Mouse (Mus musculus): ENCODE data around the gene Calhm1. TPM values are rescaled to one million over a fixed set of nuclear protein-coding genes. Genes with fewer than 3 reads are reported as not detected.

The Calhm1 gene
- not detected for polyA plus RNA-seq (2017; shearing (Covaris generic))

DNA sequence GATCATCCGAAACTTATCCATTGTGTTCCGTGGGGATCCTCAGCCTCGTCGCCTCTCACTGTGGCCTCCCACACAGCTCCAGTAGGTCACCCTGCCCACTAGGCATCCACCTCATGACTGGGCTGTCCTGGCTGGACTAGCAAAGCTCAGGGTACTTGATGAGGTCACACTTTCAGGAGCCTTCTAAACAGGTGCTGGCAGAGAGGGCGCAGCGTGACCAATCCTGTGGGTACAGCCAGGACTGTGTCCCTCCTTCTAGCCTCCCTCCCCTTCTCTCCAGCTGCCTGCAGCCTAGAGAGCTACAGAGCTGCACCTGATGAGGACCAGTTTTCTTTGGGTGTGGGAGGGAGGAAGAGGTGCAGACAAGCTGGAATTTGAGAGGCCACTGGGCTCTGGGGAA, at the start of gene Calhm1:
Gene Calhm1 (minus strand): TSS at position 101 of the 400 bp plus-strand sequence.
- ATAC-seq, result no peak

DNA sequence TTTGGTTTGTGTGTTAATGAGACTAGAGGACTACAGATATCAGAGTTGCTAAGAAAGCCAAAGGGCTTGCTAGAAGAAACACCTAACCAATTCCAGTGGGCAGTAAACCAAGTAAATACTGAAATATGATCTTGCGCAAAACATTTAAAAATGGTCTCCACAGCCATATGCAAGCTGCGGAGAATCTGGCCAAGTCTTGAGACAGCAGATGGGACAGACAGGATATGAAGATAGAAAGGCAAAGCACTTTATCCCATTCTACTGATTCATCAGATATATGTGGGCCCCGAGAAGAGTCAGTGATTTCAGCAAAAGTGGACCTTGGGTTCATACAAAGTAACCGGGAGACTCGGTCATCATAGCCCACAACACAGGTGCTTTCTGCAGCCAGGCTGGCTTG, 48.1 kb upstream of the Calhm1 start:
- ATAC-seq, result no peak

DNA sequence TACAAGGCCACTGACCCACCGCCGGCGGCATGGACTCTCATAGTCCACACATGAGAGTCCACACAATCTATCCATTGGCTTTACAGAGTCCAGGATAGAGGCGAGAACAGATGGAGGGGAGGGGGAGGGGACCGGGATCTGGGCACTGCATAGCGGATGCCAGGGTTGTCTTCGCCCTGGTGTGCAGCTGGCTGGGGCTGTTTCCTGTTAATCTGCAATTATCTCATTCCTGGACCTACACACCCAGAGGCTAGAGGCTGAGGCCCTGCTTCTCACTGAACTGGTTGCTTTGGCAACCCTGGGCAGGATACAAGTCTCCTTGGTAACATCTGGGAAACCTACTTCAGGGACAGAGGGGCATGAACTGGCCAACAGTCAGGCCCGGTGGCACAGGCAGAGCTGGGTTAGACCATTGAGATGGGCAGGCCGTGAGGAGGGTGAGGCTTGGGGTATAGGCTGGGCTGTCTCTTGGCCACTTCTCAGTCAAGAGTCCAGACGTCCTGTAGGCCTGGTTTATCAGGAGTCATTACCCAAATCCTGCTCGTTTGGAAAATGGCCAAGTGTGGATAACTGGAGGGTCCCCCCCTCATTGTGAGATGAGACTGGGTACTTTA, 44.6 kb upstream of the Calhm1 start:
- no peak for ATAC-seq

DNA sequence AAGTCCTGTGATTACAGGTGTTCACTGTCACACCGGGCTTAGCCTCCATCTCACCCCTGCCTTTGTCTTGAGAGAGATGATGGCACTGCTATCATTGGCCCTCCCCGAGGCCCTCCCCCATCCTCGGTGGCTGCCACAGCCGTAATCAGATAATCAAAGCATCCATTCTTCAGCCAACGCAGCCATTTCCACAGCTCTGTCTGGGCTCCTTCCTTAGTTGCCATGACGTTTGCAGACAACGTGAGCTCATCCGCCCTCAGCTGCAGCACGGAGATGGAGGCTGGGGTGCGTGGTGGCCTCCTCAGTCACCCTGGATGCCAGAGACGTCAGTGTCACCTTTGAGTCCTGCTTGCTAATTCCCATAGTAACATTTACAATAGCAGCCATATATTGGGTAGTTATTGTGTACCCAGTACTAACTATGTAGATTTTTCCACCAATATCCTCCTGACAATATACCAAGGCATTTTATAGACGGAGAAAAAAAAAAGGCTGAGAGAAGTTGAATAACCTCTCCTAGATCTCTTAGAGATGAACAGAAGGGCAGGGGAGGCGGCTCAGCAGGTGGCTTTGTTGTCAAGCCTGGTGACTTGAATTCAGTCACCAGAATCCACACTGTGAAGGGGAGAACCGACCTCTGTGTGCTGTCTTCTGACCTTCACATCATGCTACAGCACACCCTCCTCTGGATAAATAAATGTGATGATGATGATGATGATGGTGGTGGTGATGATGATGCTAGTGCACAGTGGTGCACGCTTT, 42.6 kb upstream of the Calhm1 start:
- ATAC-seq, result no peak

DNA sequence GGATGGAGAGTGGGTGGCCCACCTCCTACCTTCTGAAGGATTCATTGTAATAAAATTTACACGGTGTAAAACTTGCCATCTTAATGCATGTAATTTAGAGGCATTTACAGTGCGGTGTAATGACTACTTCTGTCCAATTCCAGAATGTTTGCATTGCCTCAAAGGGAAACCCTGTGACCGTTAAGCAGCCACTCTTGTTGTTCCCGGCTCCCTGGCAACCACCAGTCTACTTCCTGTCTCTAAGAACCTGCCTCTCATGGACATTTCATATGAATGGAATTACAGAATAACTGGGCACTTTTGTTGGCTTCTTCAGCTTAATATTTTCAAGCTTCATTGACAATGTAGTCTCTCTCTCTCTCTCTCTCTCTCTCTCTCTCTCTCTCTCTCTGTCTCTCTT, 40.7 kb upstream of the Calhm1 start:
- ATAC-seq, result no peak

DNA sequence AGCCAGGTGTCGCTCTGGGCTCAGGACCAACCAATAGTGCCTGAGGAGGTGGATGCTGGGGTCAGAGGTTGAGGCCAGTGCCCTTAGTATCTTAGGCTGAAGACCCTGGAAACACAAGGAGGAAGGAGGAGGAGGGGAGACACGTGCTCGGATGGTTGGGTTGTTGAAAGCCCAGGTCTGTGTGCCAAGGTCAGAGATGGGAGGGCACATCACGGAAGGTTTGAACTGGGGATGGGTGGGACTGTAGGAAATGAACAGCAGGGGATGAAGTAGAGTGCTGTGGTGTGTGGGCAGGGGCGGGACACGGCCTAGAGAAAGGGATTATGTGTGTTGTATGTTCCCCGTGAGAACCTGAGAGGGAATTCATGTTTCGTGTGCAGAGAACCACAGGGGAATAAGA, 40.2 kb upstream of the Calhm1 start:
- no peak for ATAC-seq

DNA sequence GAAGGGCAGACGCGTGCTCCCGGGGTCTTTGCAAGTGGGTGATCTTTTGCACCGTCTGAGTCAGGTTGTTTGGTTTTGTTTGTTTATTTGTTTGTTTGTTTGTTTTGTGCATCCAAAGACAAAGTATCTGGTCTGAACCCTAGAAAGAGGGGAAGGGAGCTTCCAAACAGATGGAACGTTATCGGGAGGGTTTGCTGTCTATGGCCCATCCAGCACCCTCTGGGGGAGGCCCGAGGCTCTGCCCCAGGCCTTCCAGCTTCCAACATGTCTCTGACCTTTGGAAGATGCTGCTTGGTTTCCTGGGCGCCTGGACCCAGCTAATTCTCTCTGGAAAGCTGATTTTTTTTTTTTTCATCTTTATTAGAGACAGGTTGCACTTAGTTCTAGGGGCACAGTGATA, 36.0 kb upstream of the Calhm1 start:
- ATAC-seq, result no peak

DNA sequence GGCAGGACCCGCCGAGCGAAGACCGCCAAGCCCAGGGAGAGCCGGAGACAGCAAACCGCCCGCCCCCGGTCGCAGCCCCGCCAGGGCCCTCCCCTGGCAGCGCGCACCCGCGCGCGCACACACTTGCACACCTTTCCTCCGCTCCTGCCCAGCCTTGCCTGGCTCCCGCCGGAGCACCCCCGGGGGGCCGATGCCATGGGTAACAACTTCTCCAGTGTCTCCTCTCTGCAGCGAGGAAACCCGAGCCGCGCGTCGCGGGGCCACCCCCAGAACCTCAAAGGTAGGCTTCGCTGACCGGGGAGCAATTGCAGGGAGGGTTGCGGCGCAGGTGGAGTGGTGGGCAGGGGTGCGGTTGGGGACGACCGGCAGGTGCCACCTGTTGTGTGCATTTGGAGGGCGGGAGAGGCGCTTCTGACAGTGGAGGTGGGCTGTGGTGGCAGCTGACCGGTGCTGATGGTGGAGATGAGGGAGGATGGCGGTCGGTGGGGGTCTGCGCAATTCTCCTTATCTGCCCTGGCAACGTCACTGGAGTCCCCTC, 35.3 kb upstream of the Calhm1 start:
- no peak for ATAC-seq

DNA sequence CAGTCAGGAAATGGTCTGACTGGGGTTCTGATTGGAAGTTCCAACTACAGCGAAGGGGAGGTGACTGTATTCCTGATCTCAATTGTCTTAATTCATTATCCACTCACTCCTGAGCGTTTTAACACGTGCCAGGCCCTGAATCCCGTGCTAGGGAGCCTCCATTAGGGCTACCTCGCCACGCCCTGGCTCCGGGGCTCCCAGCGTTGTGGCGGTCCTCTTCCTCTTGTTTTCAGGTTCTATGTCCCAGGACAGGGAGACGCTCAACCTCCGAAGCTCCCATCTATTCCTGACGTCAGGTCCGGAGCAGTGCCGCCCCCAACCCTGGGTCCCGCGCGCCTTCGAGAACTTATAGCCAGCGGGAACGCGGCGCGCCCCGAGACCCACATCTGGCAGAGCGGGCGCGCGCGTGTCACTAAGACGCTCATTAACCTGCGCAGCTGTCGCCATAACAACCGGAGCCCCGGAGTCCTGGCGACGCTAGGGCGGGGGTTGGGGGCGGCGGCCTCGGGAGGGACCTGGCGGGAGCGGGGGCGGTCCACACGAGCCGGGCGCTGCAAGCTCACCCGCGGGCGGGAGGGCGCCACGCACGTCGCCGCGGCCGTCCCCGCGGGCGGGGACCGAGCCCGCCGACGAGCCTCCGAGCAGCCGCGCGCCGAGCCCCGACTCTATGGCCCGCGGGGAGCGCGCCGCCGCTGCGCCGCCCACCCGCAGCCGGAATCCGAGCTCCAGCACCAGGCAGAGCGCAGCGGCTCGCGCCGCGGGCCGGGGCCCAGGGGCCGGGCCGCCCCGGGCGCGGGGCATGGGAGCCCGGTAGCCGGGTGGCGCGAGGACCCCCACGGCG, 34.6 kb upstream of the Calhm1 start, which contains the start of gene Neurl1a:
Gene Neurl1a (plus strand): TSS at position 390 of the 841 bp plus-strand sequence.
- ATAC-seq, result no peak

DNA sequence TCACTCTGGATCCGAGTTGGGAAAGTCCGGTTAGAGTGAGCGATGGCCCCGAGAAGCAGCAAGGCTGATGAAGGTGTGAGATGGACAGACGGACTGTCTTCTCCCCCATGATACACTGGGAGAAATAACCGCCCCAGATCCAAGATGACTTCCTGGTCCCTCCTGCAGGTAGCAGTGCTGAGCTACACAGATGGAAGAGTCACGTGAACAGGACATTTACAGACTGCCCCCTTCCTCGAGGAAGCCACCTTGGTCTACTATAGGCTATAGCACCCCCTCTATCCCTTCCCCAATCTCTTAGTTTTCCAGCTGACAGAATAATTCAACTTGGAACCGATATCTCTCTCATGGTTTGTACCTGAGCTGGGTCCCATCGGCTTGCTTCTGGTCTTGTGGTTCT, 33.9 kb upstream of the Calhm1 start:
- no peak for ATAC-seq

DNA sequence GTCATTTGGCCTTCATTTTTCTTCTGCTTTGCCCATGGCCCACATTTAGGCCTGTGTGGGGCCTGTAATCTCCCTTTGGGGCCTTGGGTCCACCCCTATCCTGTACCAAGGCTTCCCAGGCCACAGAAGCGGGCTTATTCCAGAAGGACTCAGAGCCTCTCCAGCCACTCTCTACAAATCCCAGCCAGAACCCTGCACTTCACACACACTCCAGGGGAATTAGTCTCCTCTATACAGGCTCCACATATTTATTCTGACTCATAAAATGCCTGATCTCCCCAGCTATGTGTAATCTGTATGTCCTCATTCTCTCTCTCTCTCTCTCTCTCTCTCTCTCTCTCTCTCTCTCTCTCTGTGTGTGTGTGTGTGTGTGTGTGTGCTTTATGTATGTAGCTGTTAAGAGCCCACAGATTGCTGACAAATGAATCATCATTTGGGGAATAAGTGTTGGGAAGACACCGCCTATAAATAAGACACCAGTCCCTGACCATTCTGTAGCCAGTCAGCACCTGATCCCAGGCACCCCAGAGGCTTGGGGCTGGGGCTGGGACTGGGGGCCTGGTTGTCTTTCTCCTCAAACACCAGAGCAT, 33.0 kb upstream of the Calhm1 start:
- ATAC-seq, result no peak

DNA sequence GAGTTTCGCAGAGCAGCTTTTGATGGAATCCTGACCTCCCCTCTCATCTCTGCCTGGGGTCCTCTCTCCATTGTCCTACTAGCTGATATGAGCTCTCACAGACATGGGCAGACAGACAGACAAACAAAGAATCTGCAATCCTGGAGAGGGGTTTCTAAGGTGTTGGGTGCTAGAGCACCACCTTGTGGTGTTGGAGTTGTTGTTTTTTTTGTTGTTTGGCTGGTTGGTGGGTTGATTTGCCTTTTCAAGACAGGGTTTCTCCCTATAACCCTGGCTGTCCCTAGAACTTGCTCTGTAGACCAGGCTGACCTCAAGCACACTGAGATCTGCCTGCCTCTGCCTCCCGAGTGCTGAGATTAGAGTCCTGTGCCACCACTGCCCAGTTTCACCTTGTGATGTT, 31.4 kb upstream of the Calhm1 start:
- ATAC-seq, result no peak

DNA sequence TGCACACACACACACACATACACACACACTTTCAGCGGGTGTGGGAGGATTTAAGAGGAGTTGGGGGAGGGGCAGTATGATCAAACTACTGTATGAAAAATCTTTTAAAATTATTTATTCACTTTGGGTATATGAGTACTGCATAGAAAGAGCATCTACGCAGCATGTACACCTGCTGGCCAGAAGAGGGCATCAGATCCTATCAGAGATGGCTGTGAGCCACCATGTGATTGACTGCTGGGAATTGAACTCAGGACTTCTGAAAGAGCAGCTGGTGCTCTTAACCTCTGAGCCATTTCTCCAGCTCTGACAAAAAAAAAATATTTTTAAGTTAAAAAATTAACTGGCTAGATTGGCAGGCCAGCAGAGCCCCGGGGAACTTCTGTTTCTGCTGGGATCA, 30.5 kb upstream of the Calhm1 start:
- ATAC-seq, result no peak

DNA sequence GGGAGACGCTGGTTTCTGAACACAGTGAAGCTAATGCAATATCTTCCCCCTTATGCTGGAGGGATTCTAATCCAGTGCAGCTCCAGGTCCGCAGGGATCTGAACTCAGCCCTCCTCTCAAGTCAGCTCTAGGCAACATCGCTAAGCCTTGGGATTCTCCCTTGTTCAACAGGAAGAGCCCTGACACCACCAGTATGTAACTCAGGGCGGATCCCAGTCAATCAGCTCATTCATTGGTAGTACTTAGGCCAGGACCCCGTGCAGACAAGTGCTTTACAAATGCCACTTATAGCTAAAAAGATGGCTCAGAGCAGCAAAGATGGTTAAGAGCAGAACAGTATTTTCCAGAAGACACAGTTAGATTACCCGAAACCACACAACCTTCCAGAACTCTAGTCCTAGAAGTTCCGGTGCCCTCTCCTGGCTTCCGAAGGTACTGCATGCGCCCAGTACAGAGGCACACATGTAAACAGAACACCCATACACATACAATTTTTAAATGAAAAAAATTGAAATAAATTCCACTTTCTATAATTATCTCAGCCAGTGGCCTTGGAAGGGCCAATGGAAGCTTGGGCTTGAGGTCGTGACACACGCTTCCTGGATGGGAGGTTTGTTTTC, 24.8 kb upstream of the Calhm1 start:
- peak; percentile 73 for ATAC-seq

DNA sequence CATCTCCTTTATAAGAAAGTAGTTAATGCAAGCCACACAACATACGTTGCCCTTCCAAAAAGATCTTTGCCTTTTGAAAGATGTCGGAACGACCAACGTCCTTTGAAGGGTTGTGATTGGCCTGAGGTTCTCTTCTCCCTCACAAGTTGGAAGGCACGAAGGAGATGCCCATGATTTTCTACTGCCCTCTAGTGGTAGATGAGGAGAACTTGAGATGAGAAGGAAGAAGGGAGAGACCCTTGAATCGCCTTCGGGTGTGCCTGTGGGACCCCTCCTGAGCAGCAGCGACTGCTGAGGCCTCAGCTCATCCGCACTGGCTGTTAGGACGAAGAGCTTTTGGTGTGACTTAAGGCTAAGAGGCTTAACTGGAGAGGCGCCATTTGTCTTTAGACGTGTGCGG, 24.2 kb upstream of the Calhm1 start:
- ATAC-seq, result no peak

DNA sequence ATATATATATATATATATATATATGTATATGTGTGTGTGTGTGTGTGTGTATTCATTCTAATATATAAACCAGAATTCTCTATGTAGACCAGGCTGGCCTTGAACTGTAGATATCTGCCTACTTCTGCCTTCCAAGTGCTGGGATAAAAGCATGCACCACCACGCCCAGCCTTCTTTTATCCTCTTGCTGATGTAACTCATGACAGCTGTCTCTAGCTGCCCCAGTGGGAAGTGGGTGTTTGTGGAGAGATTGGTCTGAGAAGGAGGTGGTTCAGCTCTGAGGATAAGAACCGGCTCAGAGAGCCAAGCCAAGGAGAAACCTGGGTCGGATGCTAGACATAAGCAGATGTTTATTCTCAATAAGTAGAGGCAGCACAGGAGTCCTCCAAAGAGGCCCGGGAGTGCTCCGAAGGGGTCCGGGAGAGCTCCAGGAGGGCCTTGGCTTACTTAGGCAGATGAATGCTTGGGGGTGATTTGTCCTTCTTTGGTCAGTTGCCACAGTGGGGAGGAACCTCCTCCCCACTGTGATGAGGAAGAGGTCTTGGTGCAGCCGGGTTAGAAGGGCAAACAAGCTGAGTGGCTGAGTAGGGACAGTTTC, 23.7 kb upstream of the Calhm1 start:
- ATAC-seq, result no peak

DNA sequence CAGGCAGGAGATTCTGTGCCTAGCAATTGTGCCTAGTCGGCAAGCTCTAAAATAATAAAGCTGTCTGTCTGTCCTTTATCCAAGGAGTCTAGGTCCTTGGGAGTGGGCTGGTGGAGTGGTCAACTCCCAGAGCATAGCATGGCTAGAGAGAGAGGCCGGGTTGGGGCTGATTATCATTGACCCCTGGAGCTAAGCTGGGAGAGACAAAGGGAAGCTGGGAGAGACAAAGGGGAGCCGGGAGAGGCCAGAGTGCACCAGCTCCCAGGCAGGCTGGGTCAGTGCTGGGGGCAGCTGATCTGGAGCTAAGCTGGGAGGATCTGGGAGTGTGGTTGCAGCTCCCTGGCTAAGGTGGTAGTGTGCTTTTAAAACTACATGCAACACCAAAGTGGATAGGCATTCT, 22.7 kb upstream of the Calhm1 start:
- ATAC-seq, result no peak

DNA sequence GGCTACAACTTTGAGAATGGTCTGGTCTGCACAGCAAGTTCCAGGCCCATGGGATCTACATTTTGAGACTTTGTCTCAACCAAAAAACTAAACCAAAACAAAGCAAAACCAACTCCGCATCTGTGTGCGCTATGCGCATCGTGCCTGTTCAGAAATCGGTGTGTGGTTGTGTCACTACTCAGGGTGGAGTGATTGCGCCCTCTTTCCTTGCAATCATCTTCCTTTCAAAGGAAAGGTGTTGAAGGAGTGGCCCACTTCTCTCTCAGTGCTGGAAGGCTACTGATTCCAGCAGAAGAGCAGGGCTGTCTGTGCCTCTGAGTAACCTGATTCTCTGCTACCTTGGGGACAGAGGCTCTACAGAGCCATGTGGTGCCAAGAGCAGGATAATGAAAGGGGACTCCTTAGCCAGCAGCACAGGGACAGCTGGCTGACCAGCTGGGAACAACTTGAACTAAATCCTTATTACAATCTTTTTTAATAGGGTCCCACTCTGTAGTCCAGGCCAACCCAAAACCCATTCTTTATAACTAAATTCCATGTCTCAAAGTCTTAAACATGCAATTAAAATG, 19.2 kb upstream of the Calhm1 start:
- ATAC-seq, result no peak

DNA sequence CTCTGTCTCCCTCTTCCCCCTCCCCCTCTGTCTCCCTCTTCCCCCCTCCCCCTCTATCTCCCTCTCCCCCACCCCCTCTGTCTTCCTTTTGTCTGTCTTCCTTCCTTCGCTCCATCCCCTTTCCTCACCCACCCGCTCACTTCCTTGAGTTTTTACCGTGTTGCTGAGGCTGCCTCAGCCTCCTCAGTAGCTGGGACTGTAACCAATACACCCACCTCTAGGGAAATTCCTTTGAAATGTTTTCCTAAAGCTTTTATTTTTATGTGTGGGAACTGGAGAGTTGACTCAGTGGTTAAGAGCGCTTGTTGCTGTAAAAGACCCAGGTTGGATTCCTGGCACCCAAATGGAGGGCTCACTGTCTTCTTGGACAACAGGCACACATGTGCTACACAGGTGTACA, 17.6 kb upstream of the Calhm1 start:
- no peak for ATAC-seq

DNA sequence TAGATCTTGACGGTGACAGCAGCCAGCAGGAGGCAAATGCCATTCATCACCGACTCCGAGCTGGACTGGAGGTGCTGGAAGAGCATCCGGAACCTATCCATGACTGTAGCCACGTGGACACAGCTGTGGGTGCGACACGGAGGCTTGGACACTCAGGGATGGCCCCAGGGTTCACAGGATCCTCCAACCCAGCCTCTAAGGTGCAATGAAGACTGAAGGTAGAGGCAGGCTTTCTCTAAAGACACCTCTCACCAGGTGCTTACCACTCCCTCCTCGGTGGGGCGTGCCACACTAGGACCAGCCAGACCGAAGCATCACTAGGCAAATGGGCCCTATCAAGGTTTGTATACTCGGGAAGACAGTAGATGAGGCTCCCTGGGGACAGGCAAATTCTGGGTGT, 13.6 kb upstream of the Calhm1 start, which contains the start of gene Calhm3:
Gene Calhm3 (minus strand): TSS at position 101 of the 400 bp plus-strand sequence.
- ATAC-seq, result no peak

DNA sequence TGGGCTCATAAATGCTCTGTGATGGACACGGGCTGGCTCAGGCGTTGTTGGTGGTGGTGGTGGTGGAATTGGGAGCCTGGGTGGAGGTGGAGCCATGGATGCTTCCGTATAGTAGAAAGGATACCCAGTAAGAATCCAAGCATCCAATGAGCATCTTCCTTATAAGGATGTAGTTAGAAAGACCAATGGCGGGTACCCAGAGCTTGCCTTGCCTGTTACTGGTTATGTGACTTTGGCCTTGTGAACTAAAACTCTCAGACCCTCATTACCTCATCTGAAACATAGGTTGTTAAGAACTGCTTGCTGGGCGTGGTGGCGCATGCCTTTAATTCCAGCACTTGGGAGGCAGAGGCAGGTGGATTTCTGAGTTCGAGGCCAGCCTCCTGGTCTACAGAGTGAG, 9.7 kb upstream of the Calhm1 start:
- no peak for ATAC-seq

DNA sequence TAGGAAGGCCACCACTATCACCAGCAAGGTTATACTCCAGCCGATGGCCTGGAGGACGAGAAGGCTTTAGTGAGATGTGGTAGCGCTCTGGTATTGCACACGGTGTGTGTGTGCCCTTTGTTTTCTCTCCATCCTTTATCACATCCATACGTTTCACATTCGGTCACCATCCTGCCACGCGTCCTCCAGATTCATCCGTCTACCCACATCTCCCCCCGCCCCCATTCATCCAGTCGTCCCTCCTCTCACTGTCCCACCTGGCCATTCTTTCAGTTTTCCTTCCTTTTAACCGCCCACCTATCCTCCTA, 8.0 kb upstream of the Calhm1 start:
- ATAC-seq, result no peak
